Mouse (Mus musculus) kidney, embryonic 14.5 days (tissue): ENCODE measurements around the gene Zfp879. TPM values are rescaled to one million over a fixed set of nuclear protein-coding genes. Genes with fewer than 3 reads are reported as not detected.

Experiments used
- ATAC-seq: fragments of 200-750 bp; cut with Nextera tagmentation; 2 replicates; pipeline ENCODE4 v1.8.0; 2017; ENCODE audit warnings: moderate number of reproducible peaks, mild to moderate bottlenecking, moderate TSS enrichment, moderate library complexity; ENCODE audit not compliant: low FRiP score, low TSS enrichment
- H3K27ac ChIP-seq: fragments of 300-500 bp; sonication (generic); 2 replicates; pipeline ENCODE4 v1.5.1; 2014; ENCODE audit warnings: low read depth, mild to moderate bottlenecking, low read length, moderate library complexity, mixed read lengths
- H3K27me3 ChIP-seq: fragments of 300-500 bp; sonication (generic); 2 replicates; pipeline ENCODE4 v1.6.1; 2014; ENCODE audit warnings: mild to moderate bottlenecking, low read length; ENCODE audit not compliant: control insufficient read depth, insufficient read depth
- H3K36me3 ChIP-seq: fragments of 300-500 bp; sonication (generic); 2 replicates; pipeline ENCODE4 v1.6.1; 2014; ENCODE audit warnings: low read length, mixed read lengths; ENCODE audit not compliant: control insufficient read depth, insufficient read depth
- H3K4me1 ChIP-seq: fragments of 300-500 bp; sonication (generic); 2 replicates; pipeline ENCODE4 v1.6.1; 2014; ENCODE audit warnings: low read length, mixed read lengths; ENCODE audit not compliant: control insufficient read depth, insufficient read depth
- H3K4me2 ChIP-seq: fragments of 300-500 bp; sonication (generic); replicated peaks from 2 replicates; pipeline ENCODE4 v1.6.1; 2014; ENCODE audit warnings: low read depth, mild to moderate bottlenecking, low read length
- H3K4me3 ChIP-seq: fragments of 300-500 bp; sonication (generic); 2 replicates; pipeline ENCODE4 v1.5.1; 2014; ENCODE audit warnings: mild to moderate bottlenecking, low read length
- H3K9ac ChIP-seq: fragments of 300-500 bp; sonication (generic); 2 replicates; pipeline ENCODE4 v1.6.1; 2014; ENCODE audit warnings: low read depth, mild to moderate bottlenecking, low read length, moderate library complexity
- H3K9me3 ChIP-seq: fragments of 300-500 bp; sonication (generic); 2 replicates; pipeline ENCODE4 v1.6.1; 2016; ENCODE audit warnings: low read length; ENCODE audit not compliant: control insufficient read depth
- WGBS: fragments of 180-500 bp; shearing (Covaris S2); extraction: QIAGEN DNeasy Blood & Tissue Kit; methylation state at CpG from one replicate; pipeline ENCODE4 v1.1.7; 2014; 5-methylcytosine and 5-hydroxymethylcytosine counted together
- polyA plus RNA-seq: library from polyadenylated mRNA; unstranded; fragments of >200 nt; fragmentation: Nextera tagmentation; extraction: Ambion mirVana; gene quantifications from 2 replicates; pipeline ENCODE4 v1.2.1, GENCODE M21; 2014

The Zfp879 gene
- polyA plus RNA-seq, 1 experiment from 2014 or later: 0.76 TPM

DNA sequence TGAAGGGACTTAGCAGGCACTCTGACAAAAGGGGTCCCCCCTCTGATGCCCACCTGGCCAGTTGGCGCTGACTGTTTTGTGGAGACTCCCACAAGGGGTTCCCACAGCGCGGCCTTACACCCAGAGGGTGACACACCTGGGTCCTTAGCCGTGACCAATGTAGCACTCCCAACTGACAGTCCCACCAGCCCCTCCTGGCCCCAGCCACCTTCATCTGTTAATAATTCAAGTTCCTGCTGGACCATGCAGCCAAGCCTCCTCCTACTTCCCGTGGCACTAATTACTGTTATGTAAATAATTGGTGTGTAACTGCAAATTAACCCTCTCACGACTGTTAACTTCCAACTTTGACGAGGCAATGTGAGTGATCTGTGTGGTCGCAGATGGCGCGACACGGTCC lies 43.7 kb downstream of the Zfp879 start:
- Histone ChIP-seq H3K9me3 (no peaks in the 10 kb centered on the region), H3K4me2 (no peak overlapping the region), H3K4me3 (no peak overlapping the region), H3K9ac (no peak overlapping the region), H3K27me3 (no peaks in the 10 kb centered on the region), H3K36me3 (no peaks in the 10 kb centered on the region), H3K27ac (no peak overlapping the region), H3K4me1 (no peaks in the 10 kb centered on the region)
- 61% methylated on average over 11 of the region's 11 CpGs for WGBS
- no peak for ATAC-seq

Other genes starting within 250 kb of the Zfp879 start
- 2.4 and 2.8 TPM in 2 replicates for gene Adamts2, start 239.5 kb downstream of the Zfp879 start, polyA plus RNA-seq
- 18.8 and 35.7 TPM in 2 replicates for gene Zfp354c, start 13.8 kb downstream of the Zfp879 start, polyA plus RNA-seq
- not detected in 2 replicates for gene Grm6, start 9.1 kb upstream of the Zfp879 start, polyA plus RNA-seq
- gene Zfp454, start 46.1 kb upstream of the Zfp879 start, polyA plus RNA-seq: 8.3 and 9.5 TPM in 2 replicates
- gene Zfp2, start 74.6 kb upstream of the Zfp879 start, polyA plus RNA-seq: 11.1 and 17.4 TPM in 2 replicates
- 1.2 and 1.7 TPM in 2 replicates for gene Zfp354b, start 90.1 kb upstream of the Zfp879 start, polyA plus RNA-seq
- gene 4933414I15Rik, start 102.2 kb upstream of the Zfp879 start, polyA plus RNA-seq: not detected in 2 replicates
- gene Prop1, start 112.2 kb upstream of the Zfp879 start, polyA plus RNA-seq: not detected in 2 replicates
- gene Olfr1378, start 125.0 kb upstream of the Zfp879 start, polyA plus RNA-seq: not detected in 2 replicates
- gene Olfr1377, start 140.4 kb upstream of the Zfp879 start, polyA plus RNA-seq: not detected in 2 replicates
- not detected in 2 replicates for gene Olfr51, start 162.0 kb upstream of the Zfp879 start, polyA plus RNA-seq
- not detected in 2 replicates for gene Olfr54, start 172.7 kb upstream of the Zfp879 start, polyA plus RNA-seq
- not detected in 2 replicates for gene Olfr1375, start 206.6 kb upstream of the Zfp879 start, polyA plus RNA-seq
- 7.5 and 11.7 TPM in 2 replicates for gene Zfp354a, start 217.7 kb upstream of the Zfp879 start, polyA plus RNA-seq